Mouse (Mus musculus): ENCODE results near the gene Mitd1.

GRCm38 (mm10) chr1:37868640-37869039 is 21.6 kb downstream of the Mitd1 start:
- no peak for TF ChIP-seq CTCF (IDR thresholded peaks at IDR 0.05; ENCODE audit: insufficient read depth, low read depth, low read length)
- no peak for TF ChIP-seq POLR2A (IDR thresholded peaks at IDR 0.05; ENCODE audit: insufficient read depth, low read depth, low read length)
